Mouse (Mus musculus): Measurements from ENCODE around the gene Cacna2d1.

Gene Cacna2d1

GRCm38 (mm10) chr5:16062773-16063172 is 128.3 kb downstream of the Cacna2d1 start:
- no peak for DNase-seq (ENCODE audit: low spot score)

GRCm38 (mm10) chr5:16063273-16063672 is 128.8 kb downstream of the Cacna2d1 start:
- no peak for DNase-seq (ENCODE audit: low spot score)

GRCm38 (mm10) chr5:16063949-16064348 is 129.5 kb downstream of the Cacna2d1 start:
- DNase-seq (ENCODE audit: low spot score), result no peak

- DNase-seq (ENCODE audit: low spot score), result no peak
Observed at GRCm38 (mm10) chr5:16065816-16066215, 131.3 kb downstream of the Cacna2d1 start.

- no peak for DNase-seq (ENCODE audit: low spot score)
Observed at GRCm38 (mm10) chr5:16082253-16082652, 147.8 kb downstream of the Cacna2d1 start.

GRCm38 (mm10) chr5:16086979-16087902 is 152.8 kb downstream of the Cacna2d1 start:
- DNase-seq (ENCODE audit: low spot score), result no peak

GRCm38 (mm10) chr5:16087995-16088394 is 153.5 kb downstream of the Cacna2d1 start:
- DNase-seq (ENCODE audit: low spot score), result no peak

- DNase-seq (ENCODE audit: low spot score), result no peak
Observed at GRCm38 (mm10) chr5:16092540-16092939, 158.0 kb downstream of the Cacna2d1 start.

- DNase-seq (ENCODE audit: low spot score), result no peak
Observed at GRCm38 (mm10) chr5:16093071-16093693, 158.7 kb downstream of the Cacna2d1 start.

GRCm38 (mm10) chr5:16095345-16095744 is 160.9 kb downstream of the Cacna2d1 start:
- no peak for DNase-seq (ENCODE audit: low spot score)

GRCm38 (mm10) chr5:16098766-16099165 is 164.3 kb downstream of the Cacna2d1 start:
- no peak for DNase-seq (ENCODE audit: low spot score)

GRCm38 (mm10) chr5:16101820-16102219 is 167.3 kb downstream of the Cacna2d1 start:
- no peak for DNase-seq (ENCODE audit: low spot score)

- DNase-seq (ENCODE audit: low spot score), result no peak
Observed at GRCm38 (mm10) chr5:16105701-16106100, 171.2 kb downstream of the Cacna2d1 start.

GRCm38 (mm10) chr5:16110643-16111042 is 176.2 kb downstream of the Cacna2d1 start:
- DNase-seq (ENCODE audit: low spot score), result no peak

- DNase-seq (ENCODE audit: low spot score), result no peak
Observed at GRCm38 (mm10) chr5:16113879-16114278, 179.4 kb downstream of the Cacna2d1 start.

- DNase-seq (ENCODE audit: low spot score), result no peak
Observed at GRCm38 (mm10) chr5:16121334-16121733, 186.8 kb downstream of the Cacna2d1 start.

GRCm38 (mm10) chr5:16122110-16122509 is 187.6 kb downstream of the Cacna2d1 start:
- DNase-seq (ENCODE audit: low spot score), result no peak

- no peak for DNase-seq (ENCODE audit: low spot score)
Observed at GRCm38 (mm10) chr5:16134286-16135094, 200.0 kb downstream of the Cacna2d1 start.

- no peak for DNase-seq (ENCODE audit: low spot score)
Observed at GRCm38 (mm10) chr5:16135986-16136385, 201.5 kb downstream of the Cacna2d1 start.

- DNase-seq (ENCODE audit: low spot score), result no peak
Observed at GRCm38 (mm10) chr5:16136839-16137238, 202.3 kb downstream of the Cacna2d1 start.

GRCm38 (mm10) chr5:16146602-16147001 is 212.1 kb downstream of the Cacna2d1 start:
- no peak for DNase-seq (ENCODE audit: low spot score)
